Mouse (Mus musculus): ENCODE data around the gene Stfa2l1.
"Not testable (repeated sequence)": the region's sequence is repeated elsewhere in the genome, so short reads cannot be mapped to it uniquely, and the experiment has no call there.

Stfa2l1 gene

DNA sequence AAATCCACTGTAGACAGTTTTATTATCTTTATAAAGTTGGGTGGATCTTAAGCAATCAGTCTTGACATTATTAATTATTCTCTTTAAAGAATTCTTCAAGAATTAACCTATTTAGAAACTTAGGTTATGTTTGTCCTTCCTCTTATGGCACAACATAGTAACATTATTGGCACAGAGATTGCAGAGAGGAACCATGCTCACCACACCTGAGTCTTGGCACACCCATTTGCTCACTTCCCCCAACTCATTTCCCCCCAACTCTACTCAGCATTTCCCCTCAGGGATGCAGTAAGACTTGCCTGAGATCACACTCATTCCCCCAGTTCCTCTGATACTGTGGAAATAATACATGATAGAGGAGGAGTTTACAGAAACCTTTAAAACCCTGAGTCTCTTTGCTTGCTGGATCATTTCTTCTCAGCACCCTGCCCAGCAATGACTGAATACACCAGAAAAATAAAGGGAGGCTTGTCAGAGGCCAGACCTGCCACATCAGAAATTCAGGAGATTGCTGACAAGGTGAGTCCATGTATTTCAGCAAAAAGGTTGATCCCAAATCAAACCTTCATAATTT lies at the start of gene Stfa2l1:
TSS of gene Stfa2l1 (plus strand) at position 410 of the 574 bp plus-strand sequence.
- no peak for DNase-seq (ENCODE audit: low read depth, low spot score)

- not testable (repeated sequence) for DNase-seq (ENCODE audit: low read depth, low spot score)
Observed at GRCm38 (mm10) chr16:36111486-36111885, 45.1 kb upstream of the Stfa2l1 start.

GRCm38 (mm10) chr16:36115751-36116150 lies 40.9 kb upstream of the Stfa2l1 start:
- DNase-seq (ENCODE audit: low read depth, low spot score): not testable (repeated sequence)

- DNase-seq (ENCODE audit: low read depth, low spot score): no peak
Observed at GRCm38 (mm10) chr16:36128092-36128491, 28.5 kb upstream of the Stfa2l1 start.

DNA sequence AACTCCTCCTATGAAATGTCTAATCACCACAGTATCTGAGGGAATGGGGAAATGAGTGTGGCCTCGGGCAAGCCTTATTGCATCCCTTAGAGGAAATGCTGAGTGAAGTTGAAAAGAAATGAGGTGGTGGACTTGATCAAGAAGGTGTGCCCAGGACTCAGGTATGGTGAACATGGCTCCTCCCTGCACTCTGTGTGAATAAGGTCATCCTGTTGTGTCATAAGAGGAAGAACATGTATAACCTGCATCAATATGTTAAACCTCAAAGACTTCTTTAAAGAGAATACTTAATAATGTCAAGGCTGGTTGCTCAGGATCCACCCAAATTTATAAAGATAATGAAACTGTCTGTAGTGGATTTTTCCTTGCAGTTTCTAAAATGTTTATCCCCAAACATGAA lies 25.5 kb upstream of the Stfa2l1 start, which contains the start of gene Csta1:
TSS of gene Csta1 (minus strand) at position 101 of the 400 bp plus-strand sequence.
- DNase-seq (ENCODE audit: low read depth, low spot score): no peak

GRCm38 (mm10) chr16:36138201-36138600 lies 18.4 kb upstream of the Stfa2l1 start:
- no peak for DNase-seq (ENCODE audit: low read depth, low spot score)

DNA sequence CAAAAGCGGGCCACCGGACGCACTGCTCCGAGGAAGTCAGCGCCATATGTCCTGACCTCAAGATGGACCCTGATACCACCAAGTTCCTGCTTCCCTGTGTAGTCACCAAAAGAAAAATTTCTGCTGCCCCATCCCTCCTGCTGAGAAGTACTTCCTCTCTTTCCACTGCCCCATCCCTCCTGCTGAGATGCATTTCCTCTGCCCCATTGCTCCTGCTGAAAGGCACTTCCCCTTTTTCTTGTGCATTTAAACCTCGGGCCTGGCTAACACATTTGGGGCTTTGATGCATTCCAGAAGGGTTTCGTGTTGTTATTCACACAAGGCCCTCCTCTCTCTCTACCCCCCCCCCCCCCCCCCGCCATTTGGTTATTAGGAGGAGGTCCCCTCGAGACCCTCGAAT lies 11.2 kb downstream of the Stfa2l1 start:
- not testable (repeated sequence) for DNase-seq (ENCODE audit: low read depth, low spot score)

DNA sequence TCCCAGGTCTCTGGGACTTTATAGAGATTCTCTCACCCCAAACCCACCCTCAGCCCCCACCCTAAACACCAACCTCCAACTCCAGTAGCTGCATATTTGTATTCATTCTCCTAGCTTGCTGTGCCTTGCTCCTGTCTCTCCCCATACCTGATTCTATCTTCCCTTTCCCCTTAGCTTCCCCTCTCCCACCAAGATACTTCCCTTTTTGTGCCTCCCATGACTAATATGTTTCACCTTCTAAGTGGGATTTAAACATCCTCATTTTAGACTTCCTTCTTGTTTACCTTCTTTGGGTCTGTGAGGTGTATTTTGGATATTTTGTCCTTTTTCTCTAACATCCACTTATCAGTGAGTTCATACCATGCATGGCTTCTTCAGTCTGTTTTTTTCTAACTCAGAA lies 19.5 kb downstream of the Stfa2l1 start:
- no peak for DNase-seq (ENCODE audit: low read depth, low spot score)

DNA sequence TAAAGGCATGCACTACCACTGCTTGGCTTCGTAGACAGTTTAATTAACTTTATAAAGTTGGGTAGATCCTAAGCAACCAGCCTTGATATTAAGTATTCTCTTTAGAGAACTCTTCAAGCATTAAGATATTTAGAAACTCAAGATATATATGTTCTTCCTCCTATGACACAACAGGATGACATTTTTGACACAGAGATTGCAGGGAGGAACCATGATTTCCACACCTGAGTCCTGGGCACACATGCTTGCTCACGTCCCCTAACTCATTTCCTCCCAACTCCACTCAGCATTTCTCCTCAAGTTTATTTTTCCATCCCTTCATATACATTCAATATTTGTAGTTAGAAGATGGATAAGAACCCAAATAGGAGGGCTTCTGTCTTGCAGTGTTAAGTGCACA lies 23.3 kb downstream of the Stfa2l1 start:
- no peak for DNase-seq (ENCODE audit: low read depth, low spot score)

GRCm38 (mm10) chr16:36183912-36184311 lies 27.3 kb downstream of the Stfa2l1 start, which contains the start of gene Gm5483:
Gene Gm5483 (plus strand): TSS chr16:36184212.
- DNase-seq (ENCODE audit: low read depth, low spot score): not testable (repeated sequence)

DNA sequence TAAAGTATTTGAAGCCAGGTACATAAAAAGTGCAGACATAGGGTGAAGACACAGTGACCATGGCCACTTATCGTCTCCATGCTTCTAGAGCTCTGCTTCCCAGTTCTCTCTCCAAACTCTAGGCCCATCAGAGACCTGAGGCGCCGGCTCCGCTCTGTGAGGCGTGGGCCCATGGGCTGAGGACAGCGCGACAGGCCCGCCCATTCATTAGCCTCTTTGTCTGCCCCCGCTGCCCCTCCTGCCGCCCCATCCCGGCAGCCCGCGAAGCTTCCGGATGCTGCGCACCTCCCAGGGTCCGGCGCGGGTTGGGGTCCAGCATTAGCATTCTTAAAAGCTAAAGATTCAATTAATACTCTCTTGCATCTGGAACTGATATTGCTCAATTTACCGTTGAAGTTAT lies 42.6 kb downstream of the Stfa2l1 start:
- no peak for DNase-seq (ENCODE audit: low read depth, low spot score)

DNA sequence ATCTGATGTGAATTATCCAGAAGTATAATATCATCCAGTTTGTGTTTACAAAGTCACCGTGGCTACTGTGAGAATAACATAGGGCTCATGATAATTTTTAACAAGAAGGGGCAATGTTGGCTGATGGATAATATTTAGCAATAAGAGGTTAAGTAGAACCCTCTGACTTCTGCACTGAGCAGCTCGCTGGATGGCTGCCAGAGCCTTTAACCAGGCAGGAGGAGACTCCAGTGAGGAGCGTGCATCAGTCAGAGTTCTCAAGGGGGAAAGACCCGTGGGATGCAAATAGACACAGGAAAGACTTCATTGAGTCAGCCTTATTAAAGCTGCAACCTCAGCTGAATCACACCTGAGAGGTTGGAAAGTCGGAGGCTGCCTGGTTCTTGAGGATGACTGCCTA lies 47.2 kb downstream of the Stfa2l1 start:
- no peak for DNase-seq (ENCODE audit: low read depth, low spot score)

DNA sequence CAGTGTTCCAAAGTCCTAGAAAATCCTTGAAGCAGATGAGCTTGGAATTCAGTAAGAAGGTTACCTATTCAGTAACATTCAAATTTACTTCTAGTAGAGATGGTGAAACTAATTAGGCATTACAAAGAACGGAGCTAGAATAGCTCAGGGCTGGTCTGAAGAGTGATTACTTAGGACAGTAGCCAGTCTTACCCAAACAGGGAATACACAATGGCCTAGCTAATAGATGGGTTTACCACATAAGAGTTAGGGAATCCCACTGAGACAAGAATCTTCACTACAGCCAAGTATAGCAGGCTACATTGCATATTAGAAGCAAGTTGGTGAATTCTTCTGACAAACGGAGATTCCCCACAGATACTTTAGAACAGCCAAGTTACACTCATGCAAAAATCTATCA lies 49.1 kb downstream of the Stfa2l1 start:
- not testable (repeated sequence) for DNase-seq (ENCODE audit: low read depth, low spot score)

DNA sequence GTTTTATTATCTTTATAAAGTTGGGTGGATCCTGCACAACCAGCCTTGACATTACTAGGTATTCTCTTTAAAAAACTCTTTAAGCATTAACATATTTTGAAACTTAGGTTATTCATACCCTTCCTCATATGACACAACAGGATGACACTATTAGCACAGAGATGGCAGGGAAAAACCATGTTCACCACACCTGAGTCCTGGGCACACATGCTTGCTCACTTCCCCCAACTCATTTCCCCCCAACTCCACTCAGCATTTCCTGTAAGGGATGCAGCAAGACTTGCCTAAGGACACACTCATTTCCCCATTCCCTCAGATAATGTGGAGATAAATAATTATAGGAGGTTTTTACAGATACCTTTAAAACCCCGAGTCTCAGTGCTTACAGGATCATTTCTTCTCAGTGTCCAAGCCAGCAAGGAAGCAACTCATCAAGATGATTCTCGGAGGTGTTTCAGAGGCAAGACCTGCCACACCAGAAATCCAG lies 53.4 kb downstream of the Stfa2l1 start, which contains the start of gene Gm5416:
TSS of gene Gm5416 (plus strand) at position 437 of the 487 bp plus-strand sequence.
- DNase-seq (ENCODE audit: low read depth, low spot score): no peak
